Mouse (Mus musculus) cerebellum, adult 9-10 months (tissue): ENCODE results near the gene Olfr1357.

ENCODE experiments used
- DNase-seq: peaks from one replicate; pipeline ENCODE4 v3.0.0; 2022

Gene Olfr1357

GRCm38 (mm10) chr10:78576435-78577184, 41.3 kb downstream of the Olfr1357 start:
- peak; percentile 51 for DNase-seq

GRCm38 (mm10) chr10:78575690-78576089, 42.2 kb downstream of the Olfr1357 start:
- DNase-seq, result peak; percentile 96

- no peak for DNase-seq
Measured at GRCm38 (mm10) chr10:78575105-78575632, 42.7 kb downstream of the Olfr1357 start.

- DNase-seq, result peak; percentile 98
Measured at GRCm38 (mm10) chr10:78574250-78575104, 43.4 kb downstream of the Olfr1357 start, which contains the start of gene Ilvbl. Gene Ilvbl (plus strand): TSS chr10:78574346.

GRCm38 (mm10) chr10:78573226-78573625, 44.6 kb downstream of the Olfr1357 start:
- DNase-seq, result peak; percentile 45

GRCm38 (mm10) chr10:78570897-78571296, 47.0 kb downstream of the Olfr1357 start:
- DNase-seq, result no peak

GRCm38 (mm10) chr10:78570416-78570815, 47.5 kb downstream of the Olfr1357 start:
- DNase-seq, result no peak

- no peak for DNase-seq
Measured at GRCm38 (mm10) chr10:78569686-78570085, 48.2 kb downstream of the Olfr1357 start.

GRCm38 (mm10) chr10:78569191-78569590, 48.7 kb downstream of the Olfr1357 start:
- no peak for DNase-seq

GRCm38 (mm10) chr10:78565070-78565469, 52.8 kb downstream of the Olfr1357 start:
- no peak for DNase-seq
